Mouse (Mus musculus): Measurements from ENCODE around the gene Shprh. TPM values are rescaled to one million over a fixed set of nuclear protein-coding genes. Genes with fewer than 3 reads are reported as not detected.

The Shprh gene
- polyA plus RNA-seq (2014; fragmentation: Illumina TruSeq; extraction: RNeasy Lipid Tissue Mini Kit (QIAGEN cat#74804)) = 38.1 TPM

GRCm38 (mm10) chr10:11148884-11149741 is at the start of gene Shprh:
Gene Shprh (plus strand): TSS chr10:11149427.

Other genes starting within 250 kb of the Shprh start
- 0.06 TPM for gene Grm1, start 67.1 kb upstream of the Shprh start, polyA plus RNA-seq (2014; fragmentation: Illumina TruSeq; extraction: RNeasy Lipid Tissue Mini Kit (QIAGEN cat#74804))
- gene Fbxo30, start 131.9 kb downstream of the Shprh start, polyA plus RNA-seq (2014; fragmentation: Illumina TruSeq; extraction: RNeasy Lipid Tissue Mini Kit (QIAGEN cat#74804)) = 65.6 TPM
- gene Epm2a, start 194.0 kb downstream of the Shprh start, polyA plus RNA-seq (2014; fragmentation: Illumina TruSeq; extraction: RNeasy Lipid Tissue Mini Kit (QIAGEN cat#74804)) = 12.6 TPM